Mouse (Mus musculus): ENCODE data around the gene Erbb3. TPM values are rescaled to one million over a fixed set of nuclear protein-coding genes. Genes with fewer than 3 reads are reported as not detected.

Erbb3 gene
- total RNA-seq, 2 experiments from 2014 or later, result 0.62 to 0.66 TPM

DNA sequence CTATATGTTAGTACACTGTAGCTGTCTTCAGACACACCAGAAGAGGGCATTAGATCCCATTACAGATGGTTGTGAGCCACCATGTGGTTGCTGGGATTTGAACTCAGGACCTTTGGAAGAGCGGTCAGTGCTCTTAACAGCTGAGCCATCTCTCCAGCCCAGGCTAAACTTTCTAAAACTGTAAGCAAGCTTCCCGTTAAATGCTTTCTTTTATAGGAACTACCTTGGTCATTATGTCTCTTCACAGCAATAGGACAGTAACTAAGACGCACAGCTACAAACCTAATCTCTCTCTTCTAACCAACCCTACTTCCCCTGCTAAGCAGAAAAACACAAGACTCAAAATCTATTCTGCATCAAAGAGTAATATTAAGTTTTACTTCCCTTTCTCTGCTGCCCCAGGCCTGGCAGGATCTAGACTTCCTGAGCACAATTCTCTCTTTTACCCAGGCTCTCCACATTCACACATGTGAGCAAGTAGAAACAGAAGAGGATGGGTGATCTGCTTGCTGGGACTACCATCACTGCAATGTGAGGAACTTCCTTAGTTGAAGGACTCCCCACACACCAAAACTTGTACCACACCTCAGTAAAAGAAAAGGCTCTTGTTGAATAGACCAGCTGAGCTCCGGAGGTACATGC is 53.7 kb downstream of the Erbb3 start:
- intact Hi-C loops (cut with DNase I), result no loop called here
- DNase-seq, result no peak

DNA sequence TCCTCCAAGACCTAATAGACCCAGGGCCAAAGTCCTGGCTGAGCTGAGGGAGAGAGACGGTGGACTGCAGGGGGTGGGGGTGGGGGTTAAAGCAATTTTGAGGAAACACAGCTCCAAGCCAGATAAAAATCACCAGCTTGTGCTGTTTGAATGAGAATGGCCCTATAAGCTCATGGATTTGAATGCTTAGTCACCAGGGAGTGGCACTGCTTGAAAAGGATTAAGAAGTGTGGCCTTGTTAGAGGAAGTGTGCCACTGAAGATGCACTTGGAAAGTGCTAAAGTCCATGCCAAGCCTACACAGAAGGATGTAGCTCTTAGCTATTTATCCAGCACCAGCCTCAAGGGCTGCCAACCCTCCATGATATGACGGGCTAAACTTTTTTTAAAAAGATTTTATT is 54.2 kb downstream of the Erbb3 start:
- intact Hi-C loops (cut with DNase I), result no loop called here
- no peak for DNase-seq

DNA sequence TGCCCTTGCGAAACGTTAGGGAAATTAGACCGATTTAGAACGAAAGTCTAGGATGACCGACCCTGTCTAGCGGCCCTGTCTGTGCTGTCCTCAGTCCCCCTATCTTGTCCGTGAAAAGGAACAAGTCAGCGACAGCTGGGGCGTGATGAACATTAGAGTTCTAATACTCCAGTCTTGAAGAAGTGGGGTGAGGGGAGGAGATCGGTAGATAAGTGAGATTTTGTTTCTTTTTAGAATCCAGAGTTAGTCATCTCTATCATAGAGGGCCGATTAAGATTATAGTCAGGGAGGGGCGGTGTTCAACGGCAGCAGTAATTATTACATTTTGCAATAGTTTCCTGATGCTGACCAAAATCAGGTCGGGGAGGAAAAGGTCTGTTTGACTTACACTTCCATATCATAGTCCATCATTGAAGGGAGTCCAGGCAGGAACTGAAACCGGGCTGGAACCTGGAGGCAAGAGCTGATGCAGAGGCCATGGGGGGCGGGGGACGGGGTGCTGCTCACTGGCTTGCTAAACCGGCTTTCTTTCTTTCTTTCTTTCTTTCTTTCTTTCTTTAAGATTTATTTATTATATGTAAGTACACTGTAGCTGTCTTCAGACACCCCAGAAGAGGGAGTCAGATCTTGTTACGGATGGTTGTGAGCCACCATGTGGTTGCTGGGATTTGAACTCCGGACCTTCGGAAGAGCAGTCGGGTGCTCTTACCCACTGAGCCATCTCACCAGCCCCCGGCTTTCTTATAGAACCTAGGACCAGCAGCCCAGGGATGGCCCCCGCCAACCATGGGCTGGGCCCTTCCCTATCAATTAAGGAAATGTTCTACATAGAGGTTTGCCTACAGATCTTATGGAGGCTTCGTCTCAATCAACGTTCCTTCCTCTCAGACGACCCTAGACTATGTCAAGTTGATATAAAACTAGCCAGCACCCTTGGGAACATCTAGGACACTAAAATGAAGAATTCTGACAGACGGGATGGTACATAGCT is 62.8 kb downstream of the Erbb3 start:
- intact Hi-C loops (cut with DNase I), result no loop called here

GRCm38 (mm10) chr10:128525671-128526308 is 63.7 kb downstream of the Erbb3 start, which contains the start of gene Esyt1:
Gene Esyt1, minus strand, starts transcription at chr10:128525871.
- intact Hi-C loops (cut with DNase I), result no loop called here

More for the DNA sequence above, 62.8 kb downstream of the Erbb3 start:
- DNase-seq, result no peak

GRCm38 (mm10) chr10:128524732-128525662 is 64.5 kb downstream of the Erbb3 start:
- intact Hi-C loops (cut with DNase I), result no loop called here

More at GRCm38 (mm10) chr10:128525671-128526308, 63.7 kb downstream of the Erbb3 start, which contains the start of gene Esyt1:
- DNase-seq, result peak; percentile 93

DNA sequence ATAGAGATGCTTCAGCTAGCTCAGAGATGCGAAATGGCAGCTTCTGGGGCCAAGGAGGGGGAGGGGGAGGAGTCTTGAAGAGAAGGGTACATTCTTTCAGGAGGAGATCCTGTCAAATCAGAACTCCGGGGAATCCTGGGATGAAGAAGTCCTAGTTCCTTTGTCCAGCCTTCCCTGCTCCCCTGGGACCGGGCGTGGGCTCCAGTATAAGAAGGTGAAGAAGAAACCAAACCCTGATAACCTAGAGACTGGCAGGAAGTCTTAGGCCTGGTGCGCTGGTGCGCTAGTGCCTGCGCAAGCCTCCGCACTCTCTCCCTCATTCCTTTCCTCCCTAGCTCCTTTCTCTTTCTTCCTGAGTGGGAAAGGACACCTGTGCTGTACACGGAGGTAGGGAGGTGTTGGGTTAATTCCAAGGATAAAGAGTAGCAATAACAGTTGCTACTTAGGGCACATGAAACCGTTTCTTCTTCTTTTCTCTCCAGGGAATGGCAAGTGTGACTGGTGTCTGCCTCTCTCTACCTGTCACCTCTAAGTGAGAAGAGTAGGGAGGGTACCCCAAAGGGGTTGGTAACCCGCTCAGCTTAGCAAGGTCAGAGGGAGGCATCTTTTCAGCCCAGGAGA is 65.2 kb downstream of the Erbb3 start:
- intact Hi-C loops (cut with DNase I), result no loop called here
- DNase-seq, result no peak

More at GRCm38 (mm10) chr10:128524732-128525662, 64.5 kb downstream of the Erbb3 start:
- DNase-seq, result peak; percentile 61

DNA sequence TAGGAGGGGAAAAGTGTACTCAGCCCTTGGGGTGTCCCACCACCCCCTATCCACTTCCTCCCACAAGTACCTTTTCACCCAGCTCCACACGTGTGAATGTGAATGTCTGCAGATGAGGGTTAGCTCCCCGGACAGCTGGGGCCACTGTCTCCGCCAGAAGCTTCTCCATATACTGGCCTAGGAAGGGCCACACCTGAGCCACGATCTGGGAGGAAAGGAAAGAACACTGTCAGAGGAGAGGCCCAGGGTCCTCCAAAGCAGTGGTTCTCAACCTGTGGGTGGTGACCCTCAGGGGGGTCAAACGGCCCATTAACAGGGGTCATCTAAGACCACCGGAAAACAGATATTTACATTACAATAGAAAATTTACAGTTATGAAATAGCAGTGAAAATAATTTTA is 67.1 kb downstream of the Erbb3 start:
- intact Hi-C loops (cut with DNase I), result no loop called here

DNA sequence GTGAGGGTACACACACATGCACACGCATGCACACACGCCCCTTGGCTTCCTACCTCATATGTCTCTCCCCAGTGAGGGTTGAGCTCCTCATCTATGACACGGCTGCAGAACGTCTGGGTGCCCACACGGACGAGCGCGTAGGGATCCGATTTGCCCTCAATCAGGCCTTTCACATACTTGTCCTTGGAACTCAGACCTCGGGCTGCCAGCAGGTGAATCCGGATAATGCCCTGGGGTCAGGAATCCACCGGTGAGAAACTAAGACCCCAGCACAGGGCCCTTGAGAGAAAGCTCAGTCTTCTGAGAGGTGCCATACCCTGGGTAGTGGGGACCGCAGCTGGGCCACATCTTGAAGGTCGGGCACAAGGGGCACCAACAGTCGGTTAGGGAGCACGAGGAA is 68.9 kb downstream of the Erbb3 start:
- no peak for DNase-seq
- intact Hi-C loops (cut with DNase I), result no loop called here

More for the DNA sequence above, 67.1 kb downstream of the Erbb3 start:
- no peak for DNase-seq

DNA sequence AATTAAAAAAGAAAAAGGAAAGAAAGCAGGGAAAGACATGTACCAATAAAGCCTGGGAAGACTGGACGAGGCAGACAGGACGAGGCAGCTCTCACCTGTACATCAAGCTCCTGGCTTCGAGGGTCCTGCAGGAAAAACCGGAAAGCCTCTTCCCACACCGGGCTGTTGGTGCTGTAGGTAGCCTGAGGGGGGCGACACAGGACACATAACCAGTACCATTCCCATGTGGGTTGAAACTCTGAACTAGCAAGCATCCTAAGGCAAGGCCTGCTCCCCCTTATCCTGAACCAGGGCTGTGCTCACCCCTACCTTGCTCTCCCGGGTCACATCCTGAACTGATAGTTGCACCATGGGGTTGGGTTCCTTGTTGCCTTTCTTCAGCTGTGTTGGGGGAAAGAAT is 70.6 kb downstream of the Erbb3 start:
- DNase-seq, result peak; percentile 59
- intact Hi-C loops (cut with DNase I), result no loop called here

Small RNA genes within 50 kb of the gene (microRNA-seq; reads per million reads assigned to microRNA genes)
- not detected for gene Gm47275
- not detected for gene Mir6917

Other genes starting within 250 kb of the Erbb3 start
- gene Coq10a, start 220.7 kb downstream of the Erbb3 start, total RNA-seq (2021), result 10 to 100 TPM; 57.7 to 58.1 TPM
- 10 to 100 TPM; 84.9 to 85.5 TPM for gene Ankrd52, start 212.5 kb downstream of the Erbb3 start, total RNA-seq (2021)
- gene Slc39a5, start 188.4 kb downstream of the Erbb3 start, total RNA-seq (2021), result under 1 TPM; 0.40 to 0.42 TPM
- gene Nabp2, start 178.2 kb downstream of the Erbb3 start, total RNA-seq (2021), result 10 to 100 TPM; 95.1 to 99.1 TPM
- 10 to 100 TPM; 92.0 to 94.7 TPM for gene Rnf41, start 178.0 kb downstream of the Erbb3 start, total RNA-seq (2021)
- gene Smarcc2, start 130.4 kb downstream of the Erbb3 start, total RNA-seq (2021), result 100 to 1,000 TPM; 295 to 311 TPM
- 100 to 1,000 TPM; 499 to 509 TPM for gene Myl6, start 95.5 kb downstream of the Erbb3 start, total RNA-seq (2021)
- gene Myl6b, start 91.0 kb downstream of the Erbb3 start, total RNA-seq (2021), result 10 to 100 TPM; 61.7 to 65.2 TPM
- 10 to 100 TPM; 13.7 to 16.3 TPM for gene Esyt1, start 63.8 kb downstream of the Erbb3 start, total RNA-seq (2021)
- gene Zc3h10, start 41.9 kb downstream of the Erbb3 start, total RNA-seq (2021), result 10 to 100 TPM; 14.0 to 15.2 TPM
- 1,000 to 10,000 TPM; 2,825 to 2,926 TPM for gene Rpl41, start 40.3 kb downstream of the Erbb3 start, total RNA-seq (2021)
- gene Pa2g4, start 23.7 kb downstream of the Erbb3 start, total RNA-seq (2021), result 100 to 1,000 TPM; 111 TPM
- 100 to 1,000 TPM; 595 to 651 TPM for gene Rps26, start 37.1 kb upstream of the Erbb3 start, total RNA-seq (2021)
- 10 to 100 TPM; 25.0 to 30.7 TPM for gene Ikzf4, start 56.3 kb upstream of the Erbb3 start, total RNA-seq (2021)
- 10 to 100 TPM; 10.5 to 11.0 TPM for gene Suox, start 84.4 kb upstream of the Erbb3 start, total RNA-seq (2021)
- 100 to 1,000 TPM; 113 TPM for gene Rab5b, start 106.6 kb upstream of the Erbb3 start, total RNA-seq (2021)
- 1 to 10 TPM in 1 of 2 experiments, under 1 TPM in 1; 0.50 to 1.6 TPM for gene Pmel, start 114.5 kb upstream of the Erbb3 start, total RNA-seq (2021)
- 10 to 100 TPM in 1 of 2 experiments, 1 to 10 TPM in 1; 8.1 to 10.0 TPM for gene Cdk2, start 115.4 kb upstream of the Erbb3 start, total RNA-seq (2021)
- gene Dgka, start 155.2 kb upstream of the Erbb3 start, total RNA-seq (2021), result 1 to 10 TPM; 7.5 to 7.7 TPM
- gene Pym1, start 158.2 kb upstream of the Erbb3 start, total RNA-seq (2021), result 10 to 100 TPM; 37.5 TPM
- gene Mmp19, start 201.3 kb upstream of the Erbb3 start, total RNA-seq (2021), result 1 to 10 TPM in 1 of 2 experiments, under 1 TPM in 1; 0.74 to 1.3 TPM
- gene Dnajc14, start 214.4 kb upstream of the Erbb3 start, total RNA-seq (2021), result 10 to 100 TPM; 59.3 to 63.3 TPM
- 10 to 100 TPM; 14.1 to 14.2 TPM for gene Tmem198b, start 214.7 kb upstream of the Erbb3 start, total RNA-seq (2021)
- 10 to 100 TPM; 50.9 to 53.4 TPM for gene Sarnp, start 227.7 kb upstream of the Erbb3 start, total RNA-seq (2021)
- 1 to 10 TPM; 4.3 to 5.2 TPM for gene Ormdl2, start 232.0 kb upstream of the Erbb3 start, total RNA-seq (2021)